Mouse (Mus musculus): ENCODE measurements at regions not wholly inside any gene's neighbourhood (a gene's known extent, or its start where the extent isn't known, plus 50 kb on each side); places are given as distances from the start of the nearest gene placed in this dataset.
A peak's percentile ranks its signal among the peaks of the same experiment; 100 is the strongest.

- TF ChIP-seq FOSL1 (IDR thresholded peaks at IDR 0.05; ENCODE audit: insufficient read depth, low read length, poor library complexity, severe bottlenecking) (no peak), MYOD1 (IDR thresholded peaks at IDR 0.05; ENCODE audit: control insufficient read depth, insufficient read length, low read depth) (no peak), MAX (IDR thresholded peaks at IDR 0.05) (no peak), USF1 (IDR thresholded peaks at IDR 0.05; ENCODE audit: low read depth) (no peak), MYOG (IDR thresholded peaks at IDR 0.05; ENCODE audit: control insufficient read depth, extremely low read depth, insufficient read length) (no peak), CEBPB (IDR thresholded peaks at IDR 0.05; ENCODE audit: low read depth) (no peak), CTCF (IDR thresholded peaks at IDR 0.05; ENCODE audit: control insufficient read depth, insufficient read depth, insufficient read length) (no peak)
- no peaks in the 10 kb centered on the region for H3K36me3 ChIP-seq (ENCODE audit: control insufficient read depth, insufficient read depth)
- H3ac ChIP-seq (ENCODE audit: control insufficient read depth, insufficient read length, low read depth), result no peak overlapping the region
- H3K79me3 ChIP-seq (ENCODE audit: low read depth), result no peaks in the 10 kb centered on the region
- H3K27me3 ChIP-seq (ENCODE audit: control insufficient read depth, insufficient read depth, insufficient read length), result no peaks in the 10 kb centered on the region
- no peaks in the 10 kb centered on the region for H3K79me2 ChIP-seq (ENCODE audit: control insufficient read depth, insufficient read depth)
- H3K4me3 ChIP-seq (ENCODE audit: insufficient read depth, poor library complexity, severe bottlenecking), result no peak overlapping the region
Measured at GRCm38 (mm10) chr13:15283065-15283464, 180.0 kb upstream of the Gli3 start.

- no peak for TF ChIP-seq CTCF (IDR thresholded peaks at IDR 0.05; ENCODE audit: control insufficient read depth, insufficient read depth, insufficient read length)
- no peak for TF ChIP-seq CEBPB (IDR thresholded peaks at IDR 0.05; ENCODE audit: low read depth)
- TF ChIP-seq MYOD1 (IDR thresholded peaks at IDR 0.05; ENCODE audit: control insufficient read depth, insufficient read length, low read depth), result no peak
- TF ChIP-seq MAX (IDR thresholded peaks at IDR 0.05), result no peak
- no peaks in the 10 kb centered on the region for H3K27me3 ChIP-seq (ENCODE audit: control insufficient read depth, insufficient read depth, insufficient read length)
- no peaks in the 10 kb centered on the region for H3K36me3 ChIP-seq (ENCODE audit: control insufficient read depth, insufficient read depth)
- no peak overlapping the region for H3ac ChIP-seq (ENCODE audit: control insufficient read depth, insufficient read length, low read depth)
- H3K79me3 ChIP-seq (ENCODE audit: low read depth), result no peaks in the 10 kb centered on the region
- H3K79me2 ChIP-seq (ENCODE audit: control insufficient read depth, insufficient read depth), result no peaks in the 10 kb centered on the region
- H3K4me3 ChIP-seq (ENCODE audit: insufficient read depth, poor library complexity, severe bottlenecking), result no peak overlapping the region
Measured at GRCm38 (mm10) chr13:15298457-15298856, 164.6 kb upstream of the Gli3 start.

GRCm38 (mm10) chr13:15325413-15325812, 137.6 kb upstream of the Gli3 start:
- H3K79me3 ChIP-seq (ENCODE audit: low read depth), result no peaks in the 10 kb centered on the region
- peak; percentile 16 for TF ChIP-seq MYOD1 (IDR thresholded peaks at IDR 0.05; ENCODE audit: control insufficient read depth, insufficient read length, low read depth)
- TF ChIP-seq FOSL1 (IDR thresholded peaks at IDR 0.05; ENCODE audit: insufficient read depth, low read length, poor library complexity, severe bottlenecking), result no peak
- no peak for TF ChIP-seq CTCF (IDR thresholded peaks at IDR 0.05; ENCODE audit: control insufficient read depth, insufficient read depth, insufficient read length)
- no peak for TF ChIP-seq MAX (IDR thresholded peaks at IDR 0.05)
- no peaks in the 10 kb centered on the region for H3K27me3 ChIP-seq (ENCODE audit: control insufficient read depth, insufficient read depth, insufficient read length)
- H3ac ChIP-seq (ENCODE audit: control insufficient read depth, insufficient read length, low read depth), result no peak overlapping the region
- no peak overlapping the region for H3K4me3 ChIP-seq (ENCODE audit: insufficient read depth, poor library complexity, severe bottlenecking)
- H3K36me3 ChIP-seq (ENCODE audit: control insufficient read depth, insufficient read depth), result no peaks in the 10 kb centered on the region
- H3K79me2 ChIP-seq (ENCODE audit: control insufficient read depth, insufficient read depth), result no peaks in the 10 kb centered on the region

GRCm38 (mm10) chr13:15326146-15326545, 136.9 kb upstream of the Gli3 start:
- Histone ChIP-seq H3K79me3 (ENCODE audit: low read depth) (no peaks in the 10 kb centered on the region), H3K27me3 (ENCODE audit: control insufficient read depth, insufficient read depth, insufficient read length) (no peaks in the 10 kb centered on the region), H3ac (ENCODE audit: control insufficient read depth, insufficient read length, low read depth) (no peak overlapping the region), H3K79me2 (ENCODE audit: control insufficient read depth, insufficient read depth) (no peaks in the 10 kb centered on the region), H3K4me3 (ENCODE audit: insufficient read depth, poor library complexity, severe bottlenecking) (no peak overlapping the region), H3K36me3 (ENCODE audit: control insufficient read depth, insufficient read depth) (no peaks in the 10 kb centered on the region)
- TF ChIP-seq USF1 (IDR thresholded peaks at IDR 0.05; ENCODE audit: low read depth) (no peak), MAX (IDR thresholded peaks at IDR 0.05) (no peak), MYOD1 (IDR thresholded peaks at IDR 0.05; ENCODE audit: control insufficient read depth, insufficient read length, low read depth) (peak; percentile 53)

GRCm38 (mm10) chr13:15329561-15329960, 133.5 kb upstream of the Gli3 start:
- Histone ChIP-seq H3K79me2 (ENCODE audit: control insufficient read depth, insufficient read depth) (no peaks in the 10 kb centered on the region), H3K4me3 (ENCODE audit: insufficient read depth, poor library complexity, severe bottlenecking) (no peak overlapping the region), H3K27me3 (ENCODE audit: control insufficient read depth, insufficient read depth, insufficient read length) (no peaks in the 10 kb centered on the region), H3K79me3 (ENCODE audit: low read depth) (no peaks in the 10 kb centered on the region), H3ac (ENCODE audit: control insufficient read depth, insufficient read length, low read depth) (no peak overlapping the region), H3K36me3 (ENCODE audit: control insufficient read depth, insufficient read depth) (no peaks in the 10 kb centered on the region)
- no peak for TF ChIP-seq MYOG (IDR thresholded peaks at IDR 0.05; ENCODE audit: control insufficient read depth, extremely low read depth, insufficient read length)
- no peak for TF ChIP-seq FOSL1 (IDR thresholded peaks at IDR 0.05; ENCODE audit: insufficient read depth, low read length, poor library complexity, severe bottlenecking)
- TF ChIP-seq CTCF (IDR thresholded peaks at IDR 0.05; ENCODE audit: control insufficient read depth, insufficient read depth, insufficient read length), result no peak
- TF ChIP-seq MYOD1 (IDR thresholded peaks at IDR 0.05; ENCODE audit: control insufficient read depth, insufficient read length, low read depth), result no peak
- no peak for TF ChIP-seq CEBPB (IDR thresholded peaks at IDR 0.05; ENCODE audit: low read depth)
- TF ChIP-seq USF1 (IDR thresholded peaks at IDR 0.05; ENCODE audit: low read depth), result no peak
- TF ChIP-seq MAX (IDR thresholded peaks at IDR 0.05), result no peak

- Histone ChIP-seq H3K27me3 (ENCODE audit: control insufficient read depth, insufficient read depth, insufficient read length) (no peaks in the 10 kb centered on the region), H3K4me3 (ENCODE audit: insufficient read depth, poor library complexity, severe bottlenecking) (peak overlapping the region; percentile 6)
Measured at GRCm38 (mm10) chr13:15343474-15343873, 119.6 kb upstream of the Gli3 start.

More at GRCm38 (mm10) chr13:15343474-15343873, 119.6 kb upstream of the Gli3 start:
- H3K36me3 ChIP-seq (ENCODE audit: control insufficient read depth, insufficient read depth), result no peaks in the 10 kb centered on the region
- H3K79me3 ChIP-seq (ENCODE audit: low read depth), result no peaks in the 10 kb centered on the region
- no peak overlapping the region for H3ac ChIP-seq (ENCODE audit: control insufficient read depth, insufficient read length, low read depth)
- H3K79me2 ChIP-seq (ENCODE audit: control insufficient read depth, insufficient read depth), result no peaks in the 10 kb centered on the region
- TF ChIP-seq CEBPB (IDR thresholded peaks at IDR 0.05; ENCODE audit: low read depth) (no peak), USF1 (IDR thresholded peaks at IDR 0.05; ENCODE audit: low read depth) (no peak), MYOG (IDR thresholded peaks at IDR 0.05; ENCODE audit: control insufficient read depth, extremely low read depth, insufficient read length) (no peak)
